Mouse (Mus musculus) kidney, adult 2 months (tissue): ENCODE data around the gene Gpc3.

ENCODE experiments used
- CTCF ChIP-seq: fragments of 200-500 bp; conservative IDR thresholded peaks from 2 replicates; pipeline ENCODE4 v1.5.1; 2011; ENCODE audit warnings: low read depth, mild to moderate bottlenecking, control low read depth, low read length, moderate library complexity, mixed read lengths; ENCODE audit not compliant: insufficient read depth, insufficient read length
- POLR2A ChIP-seq: fragments of 200-500 bp; IDR thresholded peaks from one replicate; pipeline ENCODE4 v1.6.1; 2011; ENCODE audit warnings: low read depth, low read length, control low read depth

DNA sequence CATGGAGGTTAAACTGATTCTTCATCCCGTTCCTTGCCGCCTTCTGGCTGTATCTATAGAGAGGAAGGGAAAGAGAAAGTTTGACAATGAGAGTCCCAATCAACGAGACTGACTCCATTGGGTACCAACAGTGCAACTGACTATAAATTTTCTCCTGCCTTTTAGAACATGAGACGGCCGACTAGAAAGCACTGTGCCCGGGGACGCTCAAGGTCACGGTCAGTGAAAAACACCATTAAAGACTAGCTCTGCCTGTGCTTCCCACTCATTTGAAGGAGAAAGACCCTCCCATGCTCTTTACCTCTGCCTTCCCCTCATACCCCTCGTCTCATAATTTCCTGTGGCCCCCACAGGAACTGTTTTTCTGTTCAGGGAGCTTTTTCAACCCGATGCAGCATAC lies 248.0 kb downstream of the Gpc3 start:
- TF ChIP-seq POLR2A = no peak
- no peak for TF ChIP-seq CTCF
